Mouse (Mus musculus): ENCODE measurements around the gene Obscn.
A peak's percentile ranks its signal among the peaks of the same experiment; 100 is the strongest.

GRCm38 (mm10) chr11:59159099-59159498, 22.9 kb upstream of the Obscn start:
- TF ChIP-seq POLR2A (IDR thresholded peaks at IDR 0.05; ENCODE audit: low read depth, low read length), result no peak
- no peak for TF ChIP-seq ZKSCAN1 (IDR thresholded peaks at IDR 0.05; ENCODE audit: borderline replicate concordance, low read depth, low read length)
- no peak for TF ChIP-seq USF2 (conservative IDR thresholded peaks at IDR 0.05; ENCODE audit: low read depth, low read length)
- TF ChIP-seq NELFE (IDR thresholded peaks at IDR 0.05; ENCODE audit: low read depth, low read length), result peak; percentile 50; the same call in 1 of the 2 replicates
- peak; percentile 52 for TF ChIP-seq ETS1 (conservative IDR thresholded peaks at IDR 0.05; ENCODE audit: low read depth, low read length)
- TF ChIP-seq CTCF (conservative IDR thresholded peaks at IDR 0.05 in 1 of 2, IDR thresholded peaks at IDR 0.05 in 1 of 2; ENCODE audit: low read depth in 2 of 2, low read length in 2 of 2), result no peak
- no peak for TF ChIP-seq USF1 (IDR thresholded peaks at IDR 0.05; ENCODE audit: low read depth, low read length)
- peak; percentile 74 for TF ChIP-seq EP300 (IDR thresholded peaks at IDR 0.05; ENCODE audit: low read length)
